Mouse (Mus musculus): ENCODE data around the gene Tmem87b. TPM values are rescaled to one million over a fixed set of nuclear protein-coding genes. Genes with fewer than 3 reads are reported as not detected.

Tmem87b gene
- 23.2 and 25.6 TPM in 2 replicates for polyA plus RNA-seq (2015; fragmentation: Nextera tagmentation; extraction: Ambion mirVana)

- H3K9me3 ChIP-seq, result no peaks in the 10 kb centered on the region
- H3K27ac ChIP-seq (replicated peaks), result peak within 1 kb of the TSS; percentile 93
- H3K9ac ChIP-seq, result peak within 1 kb of the TSS; percentile 88
- WGBS, result 1% methylated on average over 59 of the region's 59 CpGs
- peak within 1 kb of the TSS; percentile 77 for H3K4me3 ChIP-seq
- peaks cover 19% of the 10 kb centered on the region for H3K4me1 ChIP-seq
- peak; percentile 93 for ATAC-seq (ENCODE audit: extremely low read depth, insufficient number of reproducible peaks, low FRiP score, low TSS enrichment)
- H3K27me3 ChIP-seq (replicated peaks), result no peaks in the 10 kb centered on the region
- H3K4me2 ChIP-seq, result peak within 1 kb of the TSS; percentile 85
- H3K36me3 ChIP-seq, result no peaks in the 10 kb centered on the region
These were observed at the start of gene Tmem87b for GRCm38 (mm10) chr2:128817786-128818681. Gene Tmem87b, plus strand, starts transcription at chr2:128818118.

DNA sequence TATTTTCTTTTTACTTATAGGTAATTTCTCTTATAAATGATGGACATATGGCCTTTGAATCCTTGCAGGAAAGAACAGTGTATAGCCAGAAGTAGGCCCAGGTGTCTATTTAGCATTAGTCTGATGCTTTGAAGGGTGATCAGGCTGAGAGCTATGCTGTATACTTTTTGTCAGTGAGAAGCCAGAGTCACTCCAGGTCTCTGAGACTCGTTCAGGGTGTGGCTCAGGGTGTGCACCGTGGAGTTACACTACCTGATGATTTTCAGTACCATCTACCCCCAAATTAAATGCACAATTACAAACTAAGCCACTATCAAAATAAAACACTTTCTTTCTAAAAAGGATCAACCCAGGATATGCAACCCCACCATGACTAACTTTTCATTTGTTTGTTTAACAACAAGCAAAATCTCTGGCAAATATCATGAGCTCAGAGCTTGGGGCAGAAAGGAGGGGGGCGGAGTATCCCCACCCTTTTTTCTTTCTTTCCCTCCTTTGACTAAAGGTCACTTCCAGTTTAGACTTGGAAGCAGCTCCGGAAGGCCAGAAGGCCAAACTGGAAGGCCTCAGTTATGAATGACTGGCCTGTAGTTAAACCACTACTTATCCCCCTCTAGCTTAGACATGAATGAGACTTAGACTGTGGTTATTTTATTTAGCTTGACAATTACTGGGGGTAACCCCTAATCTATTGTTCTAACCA lies 49.2 kb upstream of the Tmem87b start:
- no peak overlapping the region for H3K9ac ChIP-seq
- H3K4me1 ChIP-seq, result no peaks in the 10 kb centered on the region
- peaks cover 42% of the 10 kb centered on the region for H3K36me3 ChIP-seq
- ATAC-seq (ENCODE audit: extremely low read depth, insufficient number of reproducible peaks, low FRiP score, low TSS enrichment), result no peak
- no peak overlapping the region for H3K4me2 ChIP-seq
- no peaks in the 10 kb centered on the region for H3K27me3 ChIP-seq (replicated peaks)
- 77% methylated on average over 4 of the region's 4 CpGs for WGBS
- H3K27ac ChIP-seq (replicated peaks), result no peak overlapping the region
- no peak overlapping the region for H3K4me3 ChIP-seq
- no peaks in the 10 kb centered on the region for H3K9me3 ChIP-seq

- ATAC-seq (ENCODE audit: extremely low read depth, insufficient number of reproducible peaks, low FRiP score, low TSS enrichment), result no peak
- no peak overlapping the region for H3K4me3 ChIP-seq
- no peaks in the 10 kb centered on the region for H3K9me3 ChIP-seq
- H3K4me1 ChIP-seq, result no peaks in the 10 kb centered on the region
- no peak overlapping the region for H3K4me2 ChIP-seq
- peaks cover 40% of the 10 kb centered on the region for H3K36me3 ChIP-seq
- 81% methylated on average over 6 of the region's 6 CpGs for WGBS
- no peak overlapping the region for H3K27ac ChIP-seq (replicated peaks)
- no peak overlapping the region for H3K9ac ChIP-seq
- H3K27me3 ChIP-seq (replicated peaks), result no peaks in the 10 kb centered on the region
These were observed 47.4 kb upstream of the Tmem87b start for GRCm38 (mm10) chr2:128770557-128770956.

DNA sequence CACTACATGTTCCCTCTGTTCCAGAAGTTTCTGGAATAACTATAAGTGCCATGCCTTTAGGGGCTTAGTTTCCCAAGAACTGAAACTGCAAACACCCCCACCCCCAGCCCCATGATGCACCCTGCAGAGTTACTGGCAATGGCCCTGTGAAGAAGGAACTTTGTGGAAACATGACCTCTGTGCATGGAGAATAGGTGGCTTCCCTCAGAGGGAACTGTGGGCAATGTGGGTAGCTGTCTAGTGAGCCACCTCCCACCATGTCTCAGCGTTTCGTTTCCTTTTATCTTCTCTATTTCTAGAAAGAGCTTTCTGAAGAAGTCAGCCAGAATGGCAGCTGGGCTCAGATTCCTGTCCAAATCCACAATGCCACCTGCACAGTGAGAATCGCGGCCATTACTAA lies 46.9 kb upstream of the Tmem87b start:
- no peak overlapping the region for H3K27ac ChIP-seq (replicated peaks)
- H3K4me2 ChIP-seq, result no peak overlapping the region
- H3K36me3 ChIP-seq, result peaks cover 37% of the 10 kb centered on the region
- ATAC-seq (ENCODE audit: extremely low read depth, insufficient number of reproducible peaks, low FRiP score, low TSS enrichment), result no peak
- H3K9ac ChIP-seq, result no peak overlapping the region
- H3K27me3 ChIP-seq (replicated peaks), result no peaks in the 10 kb centered on the region
- H3K4me3 ChIP-seq, result no peak overlapping the region
- H3K9me3 ChIP-seq, result no peaks in the 10 kb centered on the region
- H3K4me1 ChIP-seq, result no peaks in the 10 kb centered on the region
- 77% methylated on average over 4 of the region's 4 CpGs for WGBS

DNA sequence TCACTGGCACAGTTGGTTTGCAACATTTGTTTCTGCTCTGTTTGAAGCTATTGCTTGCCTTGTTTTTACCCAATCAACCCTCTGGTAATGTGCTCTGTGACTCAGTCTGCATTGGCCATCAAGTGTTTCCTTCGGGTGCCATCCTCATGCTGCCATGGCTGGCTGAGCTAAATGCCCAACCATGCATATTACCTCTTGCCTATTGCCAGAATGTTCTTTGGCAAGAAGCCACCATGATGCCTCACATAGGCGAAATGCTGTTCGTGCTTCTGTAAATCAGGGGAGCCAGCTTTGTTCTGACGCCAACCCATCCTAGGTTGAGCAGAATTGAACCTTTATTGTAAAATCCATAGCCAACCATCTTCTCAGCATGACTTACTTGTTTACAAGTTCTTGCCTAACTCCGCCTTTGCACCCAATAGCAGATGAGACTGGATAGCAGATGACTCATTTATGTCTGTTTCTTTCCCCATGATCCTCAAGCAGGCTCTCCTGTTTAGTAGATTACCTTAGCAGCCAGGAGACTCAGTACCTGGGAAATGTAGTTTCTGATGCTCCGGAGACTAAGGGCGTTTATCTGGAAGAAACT lies 46.1 kb upstream of the Tmem87b start:
- Histone ChIP-seq H3K4me1 (no peaks in the 10 kb centered on the region), H3K4me3 (no peak overlapping the region), H3K9ac (no peak overlapping the region), H3K27ac (replicated peaks) (no peak overlapping the region), H3K36me3 (peaks cover 37% of the 10 kb centered on the region), H3K4me2 (no peak overlapping the region), H3K9me3 (no peaks in the 10 kb centered on the region), H3K27me3 (replicated peaks) (no peaks in the 10 kb centered on the region)
- ATAC-seq (ENCODE audit: extremely low read depth, insufficient number of reproducible peaks, low FRiP score, low TSS enrichment), result no peak
- WGBS, result 84% methylated on average over 7 of the region's 7 CpGs

DNA sequence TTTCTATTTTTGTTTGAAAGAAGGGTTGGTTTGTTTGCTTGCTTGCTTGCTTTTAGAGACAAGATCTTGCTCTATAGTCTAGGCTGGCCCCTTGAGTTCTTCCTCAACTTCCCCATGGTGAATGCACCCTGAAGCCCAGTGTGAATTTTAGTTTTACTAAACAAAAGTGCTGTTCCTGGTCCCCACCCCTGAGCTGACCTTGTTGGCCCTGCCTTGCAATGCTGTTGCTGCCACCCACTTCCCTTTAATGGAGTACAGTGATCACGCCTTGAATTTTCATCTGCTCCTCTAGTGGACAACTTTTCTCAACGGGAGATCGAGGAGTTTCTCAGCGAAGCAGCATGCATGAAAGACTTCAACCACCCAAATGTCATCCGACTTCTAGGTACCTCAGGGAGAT lies 35.7 kb upstream of the Tmem87b start:
- Histone ChIP-seq H3K27ac (replicated peaks) (no peak overlapping the region), H3K36me3 (peaks cover 35% of the 10 kb centered on the region), H3K9me3 (no peaks in the 10 kb centered on the region), H3K9ac (no peak overlapping the region), H3K4me3 (no peak overlapping the region), H3K4me2 (no peak overlapping the region), H3K4me1 (peaks cover 5% of the 10 kb centered on the region; the same call in 1 of the 2 replicates), H3K27me3 (replicated peaks) (no peaks in the 10 kb centered on the region)
- no peak for ATAC-seq (ENCODE audit: extremely low read depth, insufficient number of reproducible peaks, low FRiP score, low TSS enrichment)
- 71% methylated on average over 5 of the region's 5 CpGs for WGBS

GRCm38 (mm10) chr2:128783660-128784345 lies 34.1 kb upstream of the Tmem87b start:
- no peak overlapping the region for H3K4me3 ChIP-seq
- no peaks in the 10 kb centered on the region for H3K9me3 ChIP-seq
- no peak overlapping the region for H3K9ac ChIP-seq
- no peak for ATAC-seq (ENCODE audit: extremely low read depth, insufficient number of reproducible peaks, low FRiP score, low TSS enrichment)
- H3K27ac ChIP-seq (replicated peaks), result no peak overlapping the region
- H3K4me1 ChIP-seq, result peaks cover 5% of the 10 kb centered on the region; the same call in 1 of the 2 replicates
- WGBS, result 73% methylated on average over 10 of the region's 10 CpGs
- H3K4me2 ChIP-seq, result no peak overlapping the region
- no peaks in the 10 kb centered on the region for H3K27me3 ChIP-seq (replicated peaks)
- H3K36me3 ChIP-seq, result peaks cover 34% of the 10 kb centered on the region

- Histone ChIP-seq H3K27ac (replicated peaks) (no peak overlapping the region), H3K4me3 (no peak overlapping the region), H3K9me3 (no peaks in the 10 kb centered on the region), H3K36me3 (peaks cover 30% of the 10 kb centered on the region), H3K27me3 (replicated peaks) (no peaks in the 10 kb centered on the region), H3K4me2 (no peak overlapping the region), H3K4me1 (peaks cover 6% of the 10 kb centered on the region), H3K9ac (no peak overlapping the region)
- no peak for ATAC-seq (ENCODE audit: extremely low read depth, insufficient number of reproducible peaks, low FRiP score, low TSS enrichment)
- 87% methylated on average over 7 of the region's 7 CpGs for WGBS
These were observed 33.1 kb upstream of the Tmem87b start for GRCm38 (mm10) chr2:128784814-128785213.

DNA sequence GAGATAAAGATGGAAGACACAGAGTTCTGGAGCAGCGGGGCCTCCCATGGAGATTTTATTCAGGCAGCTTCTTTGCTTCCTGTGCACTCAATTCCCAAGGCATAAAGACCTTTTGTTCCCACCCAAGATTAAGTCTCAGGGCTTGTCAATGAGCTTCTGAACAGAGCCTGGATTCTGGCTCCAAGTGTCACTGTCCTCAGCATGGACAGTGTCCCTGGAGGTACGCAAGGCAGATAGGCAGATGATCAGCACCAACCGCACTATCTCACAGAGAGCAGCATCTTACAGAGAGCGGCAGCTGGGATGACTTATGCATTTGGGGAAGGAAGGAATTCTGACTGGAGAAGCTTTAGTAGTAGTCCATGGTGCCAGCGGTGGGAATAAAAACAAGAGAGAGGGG lies 31.6 kb upstream of the Tmem87b start:
- H3K27ac ChIP-seq (replicated peaks), result no peak overlapping the region
- 66% methylated on average over 5 of the region's 5 CpGs for WGBS
- no peak for ATAC-seq (ENCODE audit: extremely low read depth, insufficient number of reproducible peaks, low FRiP score, low TSS enrichment)
- H3K9ac ChIP-seq, result no peak overlapping the region
- no peak overlapping the region for H3K4me2 ChIP-seq
- H3K4me1 ChIP-seq, result peaks cover 21% of the 10 kb centered on the region
- no peaks in the 10 kb centered on the region for H3K9me3 ChIP-seq
- H3K36me3 ChIP-seq, result peaks cover 18% of the 10 kb centered on the region
- no peak overlapping the region for H3K4me3 ChIP-seq
- no peaks in the 10 kb centered on the region for H3K27me3 ChIP-seq (replicated peaks)

DNA sequence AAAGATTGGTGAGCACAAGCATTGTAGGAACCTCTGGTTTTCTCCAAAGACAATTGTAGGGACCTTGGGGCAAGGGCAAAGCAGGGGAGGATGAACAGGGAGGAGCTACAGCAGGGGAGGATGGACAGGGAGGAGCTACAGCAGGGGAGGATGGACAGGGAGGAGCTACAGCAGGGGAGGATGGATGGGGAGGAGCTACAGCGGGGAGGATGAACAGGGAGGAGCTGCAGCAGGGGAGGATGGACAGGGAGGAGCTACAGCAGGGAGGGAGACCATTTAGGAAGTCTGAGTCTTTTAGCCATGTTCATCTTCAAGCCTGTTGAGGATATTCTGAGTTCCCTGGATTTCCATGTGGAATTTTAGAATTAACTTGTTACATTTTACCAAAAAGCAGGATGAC lies 31.1 kb upstream of the Tmem87b start:
- Histone ChIP-seq H3K27me3 (replicated peaks) (no peaks in the 10 kb centered on the region), H3K4me2 (no peak overlapping the region), H3K9ac (no peak overlapping the region), H3K36me3 (peaks cover 18% of the 10 kb centered on the region), H3K4me1 (peaks cover 21% of the 10 kb centered on the region), H3K9me3 (no peaks in the 10 kb centered on the region), H3K4me3 (no peak overlapping the region), H3K27ac (replicated peaks) (no peak overlapping the region)
- no peak for ATAC-seq (ENCODE audit: extremely low read depth, insufficient number of reproducible peaks, low FRiP score, low TSS enrichment)
- WGBS, result 50% methylated on average over 1 of the region's 1 CpGs

DNA sequence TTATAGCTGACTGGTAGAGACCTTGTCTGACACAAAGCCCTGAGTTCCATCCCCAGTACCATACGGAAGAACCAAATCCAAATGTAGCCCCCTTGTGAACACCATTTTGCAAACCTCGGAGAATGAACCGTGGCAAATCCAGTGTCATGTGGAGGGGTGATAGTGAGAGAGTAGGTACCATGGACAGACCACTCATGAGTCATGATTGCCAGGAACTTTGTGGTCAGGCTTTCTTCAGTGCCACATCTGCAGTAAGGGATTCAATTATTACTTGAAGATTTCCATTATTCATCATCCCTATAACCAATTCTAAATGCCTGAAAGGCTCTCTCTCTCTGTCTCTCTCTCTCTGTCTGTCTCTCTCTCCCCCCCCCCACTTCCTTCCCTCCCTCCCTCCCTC lies 30.1 kb upstream of the Tmem87b start:
- no peak overlapping the region for H3K9ac ChIP-seq

More for the DNA sequence above, 30.1 kb upstream of the Tmem87b start:
- no peaks in the 10 kb centered on the region for H3K9me3 ChIP-seq
- ATAC-seq (ENCODE audit: extremely low read depth, insufficient number of reproducible peaks, low FRiP score, low TSS enrichment), result no peak
- no peaks in the 10 kb centered on the region for H3K27me3 ChIP-seq (replicated peaks)
- no peak overlapping the region for H3K4me2 ChIP-seq
- 81% methylated on average over 3 of the region's 3 CpGs for WGBS
- H3K36me3 ChIP-seq, result peaks cover 21% of the 10 kb centered on the region
- H3K4me3 ChIP-seq, result no peak overlapping the region
- peaks cover 16% of the 10 kb centered on the region for H3K4me1 ChIP-seq
- H3K27ac ChIP-seq (replicated peaks), result no peak overlapping the region
